Comparison of ENCODE assay signal across 24 mouse cellular contexts in the genomic region with DNA sequence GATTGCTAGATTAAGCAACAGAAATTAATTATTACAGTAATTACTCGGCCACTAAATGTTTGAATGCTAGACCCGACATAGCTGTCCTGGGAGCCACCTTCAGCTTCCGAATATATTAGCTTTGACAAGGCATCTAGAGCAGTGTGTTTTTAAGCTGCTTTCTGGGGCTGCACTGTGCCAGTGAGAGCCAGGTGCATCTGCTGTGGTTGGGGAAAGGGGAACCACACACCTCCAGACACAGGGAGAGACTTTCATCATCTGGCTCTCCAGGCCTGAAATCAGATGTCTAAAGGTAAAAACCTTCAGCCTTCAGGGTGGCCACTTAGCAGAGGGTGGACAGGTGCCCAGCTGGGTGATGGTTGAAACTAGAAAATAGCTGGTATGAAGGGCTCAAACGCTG.
"Had no signal": no experiment of that assay in that cellular context is flagged by ENCODE, and none has a peak within 500 bp of the region (broad histone marks: within the 10 kb centered on the region; RNA-seq: fewer than 3 reads in every experiment).

No protein-coding gene starts in this region.

- H3K9me3 ChIP-seq: heart, embryonic 10.5 days; heart, embryonic 13.5 days; heart, embryonic 15.5 days; hindbrain, embryonic 13.5 days; hindbrain, embryonic 15.5 days; kidney, embryonic 15.5 days; limb, embryonic 13.5 days; limb, embryonic 15.5 days had no signal

- H3K4me2 ChIP-seq: heart, embryonic 13.5 days; heart, embryonic 15.5 days; hindbrain, embryonic 13.5 days; hindbrain, embryonic 15.5 days; kidney, embryonic 15.5 days; limb, embryonic 13.5 days; limb, embryonic 15.5 days had no signal

- ATAC-seq: hindbrain, postnatal 0 days; intestine, embryonic 16.5 days had no signal

- DNase-seq: gastrocnemius, postnatal 14 days; gastrocnemius, postnatal 36 days; heart, adult 18-20 months; heart, postnatal 14 days; heart, postnatal 36 days; kidney, adult 11 months; kidney, adult 2 months; kidney, adult 9 months; kidney, postnatal 14 days; kidney, postnatal 36 days; layer of hippocampus, adult 9-11 months; layer of hippocampus, postnatal 36 days; left cerebral cortex, postnatal 4 days had no signal

- H3K4me3 ChIP-seq: heart, embryonic 10.5 days; heart, embryonic 13.5 days; heart, embryonic 15.5 days; hindbrain, embryonic 13.5 days; hindbrain, embryonic 15.5 days; kidney, embryonic 15.5 days; limb, embryonic 13.5 days; limb, embryonic 15.5 days had no signal

- H3K4me1 ChIP-seq: heart, embryonic 10.5 days; heart, embryonic 13.5 days; heart, embryonic 15.5 days; kidney, embryonic 15.5 days; limb, embryonic 15.5 days had no signal

- H3K36me3 ChIP-seq: heart, embryonic 10.5 days; heart, embryonic 13.5 days; heart, embryonic 15.5 days; hindbrain, embryonic 13.5 days; hindbrain, embryonic 15.5 days; kidney, embryonic 15.5 days; limb, embryonic 13.5 days; limb, embryonic 15.5 days had no signal

- H3K27me3 ChIP-seq: heart, embryonic 15.5 days; hindbrain, embryonic 15.5 days; limb, embryonic 15.5 days had no signal

- H3K9ac ChIP-seq: heart, embryonic 13.5 days; heart, embryonic 15.5 days; hindbrain, embryonic 13.5 days; hindbrain, embryonic 15.5 days; kidney, embryonic 15.5 days; limb, embryonic 13.5 days; limb, embryonic 15.5 days had no signal

- H3K27ac ChIP-seq: heart, embryonic 10.5 days; heart, embryonic 13.5 days; heart, embryonic 15.5 days; hindbrain, embryonic 13.5 days; hindbrain, embryonic 15.5 days; hindbrain, postnatal 0 days; kidney, embryonic 15.5 days; kidney, postnatal 0 days; limb, embryonic 13.5 days; limb, embryonic 15.5 days had no signal
